Mouse (Mus musculus): ENCODE data around the gene Slc32a1.

Gene Slc32a1

DNA sequence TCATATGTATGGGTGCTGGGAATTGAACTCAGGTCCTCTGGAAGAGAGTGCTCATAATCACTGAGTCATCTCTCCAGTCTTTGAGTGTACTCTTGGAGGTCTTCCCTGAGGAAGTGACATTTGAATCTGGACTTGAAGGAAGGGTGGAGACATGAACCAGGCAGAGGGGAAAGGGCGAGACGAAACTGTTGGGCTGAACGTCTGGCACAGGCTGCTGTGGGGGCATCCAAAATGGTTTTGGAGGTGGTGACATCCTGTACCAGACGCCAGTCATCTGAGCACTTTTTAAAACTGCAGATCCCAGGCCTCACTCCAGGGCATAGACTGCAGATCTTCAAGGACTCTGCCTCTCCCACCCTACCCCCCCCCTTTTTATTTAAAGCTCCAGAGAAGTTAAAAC lies 45.2 kb downstream of the Slc32a1 start:
- no peak for DNase-seq (ENCODE audit: extremely low read depth, insufficient read length, low spot score)

GRCm38 (mm10) chr2:158658822-158659221 lies 48.3 kb downstream of the Slc32a1 start:
- DNase-seq (ENCODE audit: extremely low read depth, insufficient read length, low spot score), result no peak

DNA sequence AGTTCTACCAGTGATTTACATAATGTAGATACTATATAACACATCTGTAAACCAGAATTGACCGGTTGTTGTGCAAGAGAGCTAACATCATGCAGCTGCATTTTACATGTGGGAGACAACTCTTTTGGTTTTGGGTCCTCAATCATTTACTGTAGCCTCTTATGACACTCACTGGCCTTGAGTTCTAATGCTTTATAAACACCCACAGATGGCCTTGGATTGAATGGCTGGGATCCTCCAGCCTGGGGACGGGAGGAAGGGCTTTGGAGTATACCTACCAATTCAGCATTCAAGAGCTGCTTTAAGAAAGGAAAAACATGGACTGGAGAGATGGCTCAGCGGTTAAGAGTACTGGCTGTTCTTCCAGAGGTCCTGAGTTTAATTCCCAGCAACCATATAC lies 48.8 kb downstream of the Slc32a1 start:
- DNase-seq (ENCODE audit: extremely low read depth, insufficient read length, low spot score), result no peak

DNA sequence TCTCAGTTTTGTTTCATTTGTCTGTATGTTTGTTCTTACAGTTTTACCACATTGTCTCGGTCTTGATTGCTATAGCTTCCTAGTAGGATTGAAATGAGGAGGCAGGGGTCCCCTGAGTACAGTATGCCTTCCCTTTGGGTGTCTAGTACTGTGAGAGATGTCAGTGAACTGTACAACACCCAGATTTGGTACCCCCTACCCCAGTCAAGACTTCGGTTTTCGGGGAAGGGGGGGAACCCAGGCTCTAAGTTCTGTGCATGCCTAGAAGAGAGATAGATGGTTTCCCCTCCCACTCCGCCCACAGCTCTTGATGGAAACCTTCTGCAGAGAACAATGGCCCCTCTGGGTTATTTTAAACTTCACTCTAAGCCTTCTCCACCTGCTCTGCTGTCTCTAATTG lies 54.5 kb downstream of the Slc32a1 start, which contains the start of gene Ppp1r16b:
Gene Ppp1r16b (plus strand): TSS at position 301 of the 400 bp plus-strand sequence.
- DNase-seq (ENCODE audit: extremely low read depth, insufficient read length, low spot score), result no peak
